Mouse (Mus musculus): ENCODE results near the gene Olfr618.

- TF ChIP-seq CHD2 (IDR thresholded peaks at IDR 0.05; ENCODE audit: low read depth, low read length) (no peak), ZNF384 (IDR thresholded peaks at IDR 0.05; ENCODE audit: low read depth, low read length) (no peak), HCFC1 (IDR thresholded peaks at IDR 0.05; ENCODE audit: borderline replicate concordance, insufficient read depth, low read length) (no peak)
Measured at GRCm38 (mm10) chr7:103644070-103644469, 54.2 kb downstream of the Olfr618 start.

Data from ES-E14 (cell line).